Mouse (Mus musculus) MEL-GATA-1-ER (cell line): ENCODE measurements around the gene Rasip1.
A peak's percentile ranks its signal among the peaks of the same experiment; 100 is the strongest.

Source experiments
- DNase-seq: peaks from one replicate; pipeline ENCODE4 v3.0.0-alpha.2; 2012; ENCODE audit warnings: low read depth; ENCODE audit errors: extremely low read depth

Gene Rasip1

DNA sequence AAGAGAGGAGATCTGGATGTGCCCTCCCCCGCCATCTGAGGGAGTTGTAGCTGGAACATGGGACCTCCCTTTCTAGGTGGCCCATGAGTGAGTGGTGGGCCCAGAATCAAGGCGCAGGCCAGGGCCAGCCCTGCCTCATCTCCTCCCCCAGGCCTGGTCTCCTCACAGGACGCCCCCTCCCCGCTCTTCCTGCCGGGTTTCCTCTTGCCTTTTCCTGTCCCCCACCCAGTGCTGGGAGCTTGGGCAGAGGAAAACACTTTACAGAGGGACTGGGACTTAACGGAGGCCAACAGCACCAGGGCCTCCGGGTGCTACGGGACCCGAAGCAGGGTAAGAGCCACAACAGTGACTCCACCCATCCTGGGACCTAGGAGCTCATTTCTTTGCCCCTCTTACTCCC is at the start of gene Rasip1:
Gene Rasip1 (plus strand): TSS at position 228 of the 400 bp plus-strand sequence.
- no peak for DNase-seq

DNA sequence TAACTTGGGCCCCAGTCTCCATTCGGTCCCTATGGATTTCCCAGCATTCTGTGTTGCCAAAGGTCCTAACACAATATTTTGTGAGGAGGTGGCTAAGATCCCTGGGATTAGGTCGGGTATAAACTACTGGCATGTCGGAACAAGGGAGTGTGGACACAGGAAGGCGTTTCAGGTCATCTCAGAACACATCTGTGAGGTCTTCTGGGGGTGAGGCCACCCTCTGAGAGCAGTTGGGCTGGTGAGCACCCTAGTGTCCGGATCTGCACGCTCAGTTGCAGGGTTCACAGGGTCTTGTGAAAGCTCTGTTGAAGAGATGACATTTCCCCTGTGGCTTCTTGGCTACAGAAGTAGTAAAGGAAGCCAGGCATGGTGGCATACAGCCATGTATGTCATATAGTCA is 41.4 kb upstream of the Rasip1 start:
- no peak for DNase-seq

DNA sequence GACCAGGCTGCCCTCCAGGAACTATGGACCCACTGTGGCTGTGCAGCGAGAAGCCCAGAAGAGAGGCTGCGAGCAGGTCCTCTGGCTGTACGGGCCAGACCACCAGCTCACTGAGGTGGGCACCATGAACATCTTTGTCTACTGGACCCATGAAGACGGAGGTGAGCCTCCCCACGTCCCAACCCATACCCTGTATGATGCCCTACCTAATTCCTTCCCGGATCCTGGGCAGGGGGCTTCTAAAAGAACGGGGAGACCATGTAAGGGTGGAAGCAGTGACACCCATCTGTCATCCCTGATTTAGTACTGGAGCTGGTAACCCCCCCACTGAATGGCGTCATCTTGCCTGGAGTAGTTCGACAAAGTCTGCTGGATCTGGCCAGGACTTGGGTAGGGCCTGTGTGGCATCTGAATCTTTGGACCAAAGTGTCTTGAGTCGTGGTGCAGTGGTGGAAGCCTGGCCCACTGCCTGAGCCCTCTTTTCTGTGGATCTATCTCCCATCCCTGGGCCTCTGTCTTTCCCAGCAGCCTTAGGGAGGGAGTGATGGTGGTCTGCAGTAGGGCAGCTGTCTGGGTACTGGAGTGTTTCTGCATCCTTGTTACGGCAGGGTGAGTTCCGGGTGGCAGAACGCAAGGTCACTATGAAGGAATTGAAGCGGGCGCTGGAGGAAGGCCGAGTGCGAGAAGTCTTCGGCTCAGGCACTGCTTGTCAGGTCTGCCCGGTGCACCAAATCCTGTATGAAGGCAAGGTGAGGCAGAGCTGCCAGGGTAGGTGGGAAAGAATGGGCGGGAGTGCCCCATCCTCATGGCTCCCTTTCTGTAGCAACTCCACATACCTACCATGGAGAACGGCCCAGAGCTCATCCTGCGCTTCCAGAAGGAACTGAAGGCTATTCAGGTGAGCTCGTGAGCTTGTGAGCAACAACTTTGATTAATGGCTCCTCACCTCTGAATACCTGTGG is 39.4 kb upstream of the Rasip1 start:
- no peak for DNase-seq

DNA sequence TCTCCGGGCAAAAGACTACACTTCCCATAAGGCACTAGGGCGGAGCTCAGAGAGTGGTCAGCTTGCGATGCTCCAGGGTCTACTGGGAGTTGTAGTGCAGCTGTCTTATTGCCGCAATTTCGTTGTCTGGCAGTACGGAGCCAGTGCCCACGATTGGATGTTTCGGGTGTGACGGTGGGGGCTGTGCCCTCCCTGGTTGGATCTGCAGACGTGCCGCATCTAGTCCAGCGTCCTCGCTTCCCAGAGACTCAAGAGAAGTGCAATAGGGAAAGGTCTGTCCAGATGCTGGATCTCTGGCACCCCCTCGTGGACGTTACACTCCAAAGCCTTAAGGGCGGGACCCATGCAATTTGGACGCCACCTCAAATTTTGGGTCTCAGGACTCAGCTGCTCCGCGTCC is 38.1 kb upstream of the Rasip1 start:
- DNase-seq = no peak

DNA sequence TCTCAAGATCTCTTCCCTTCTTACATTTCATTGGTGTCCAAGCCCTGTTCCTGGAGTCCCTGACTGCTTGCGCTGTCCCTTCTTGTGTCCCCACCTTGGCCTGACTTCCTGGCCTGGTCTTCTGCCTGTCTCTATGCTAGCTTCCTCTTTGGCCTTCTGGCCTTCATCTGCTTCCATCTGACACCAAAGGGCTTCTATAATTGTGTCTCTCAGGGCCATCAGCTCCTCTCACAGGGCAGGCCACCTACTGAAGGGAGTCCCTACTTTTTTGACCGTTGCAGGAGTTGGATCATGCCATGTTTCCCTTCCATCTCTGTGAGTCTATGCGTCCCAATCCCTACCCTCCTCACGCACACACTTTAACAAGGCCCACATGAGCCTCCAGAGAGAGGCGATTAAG is 37.4 kb upstream of the Rasip1 start:
- no peak for DNase-seq

DNA sequence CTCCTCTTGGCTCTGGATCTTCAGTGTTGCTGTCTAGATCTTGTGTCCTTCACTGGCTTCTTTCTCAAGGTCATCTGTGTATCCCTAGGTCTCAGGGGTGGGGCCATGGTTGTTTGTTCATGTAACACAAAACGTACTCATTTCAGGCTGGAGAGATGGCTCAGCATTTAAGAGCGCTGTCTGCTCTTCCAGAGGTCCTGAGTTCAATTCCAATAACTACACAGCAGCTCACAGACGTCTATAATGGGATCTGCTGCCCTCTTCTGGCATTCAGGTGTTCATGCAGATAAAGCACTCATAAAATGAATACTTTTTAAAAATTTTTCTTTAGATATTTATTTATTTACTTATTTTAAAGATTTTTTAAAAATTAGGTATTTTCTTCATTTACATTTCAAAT is 36.4 kb upstream of the Rasip1 start:
- no peak for DNase-seq

DNA sequence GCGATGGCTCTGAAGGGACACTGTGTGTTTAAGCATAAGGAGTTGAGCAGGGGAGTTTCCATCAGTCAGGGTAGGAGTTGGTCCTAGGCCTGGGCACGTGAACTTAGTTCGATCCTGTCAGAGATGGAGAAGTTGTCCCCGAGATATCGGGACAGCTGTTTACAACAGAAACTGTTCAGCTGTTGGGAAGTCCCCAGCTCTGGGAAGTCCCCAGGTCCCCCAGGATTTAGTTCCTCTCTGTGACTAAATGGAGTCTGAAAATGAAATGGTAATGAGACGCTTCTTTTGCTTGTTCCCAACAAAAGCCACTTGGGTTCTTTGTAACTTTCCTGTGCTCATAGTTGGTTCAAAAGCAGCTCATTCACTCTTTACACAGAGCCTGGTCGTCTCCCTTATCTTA is 35.4 kb upstream of the Rasip1 start:
- no peak for DNase-seq

DNA sequence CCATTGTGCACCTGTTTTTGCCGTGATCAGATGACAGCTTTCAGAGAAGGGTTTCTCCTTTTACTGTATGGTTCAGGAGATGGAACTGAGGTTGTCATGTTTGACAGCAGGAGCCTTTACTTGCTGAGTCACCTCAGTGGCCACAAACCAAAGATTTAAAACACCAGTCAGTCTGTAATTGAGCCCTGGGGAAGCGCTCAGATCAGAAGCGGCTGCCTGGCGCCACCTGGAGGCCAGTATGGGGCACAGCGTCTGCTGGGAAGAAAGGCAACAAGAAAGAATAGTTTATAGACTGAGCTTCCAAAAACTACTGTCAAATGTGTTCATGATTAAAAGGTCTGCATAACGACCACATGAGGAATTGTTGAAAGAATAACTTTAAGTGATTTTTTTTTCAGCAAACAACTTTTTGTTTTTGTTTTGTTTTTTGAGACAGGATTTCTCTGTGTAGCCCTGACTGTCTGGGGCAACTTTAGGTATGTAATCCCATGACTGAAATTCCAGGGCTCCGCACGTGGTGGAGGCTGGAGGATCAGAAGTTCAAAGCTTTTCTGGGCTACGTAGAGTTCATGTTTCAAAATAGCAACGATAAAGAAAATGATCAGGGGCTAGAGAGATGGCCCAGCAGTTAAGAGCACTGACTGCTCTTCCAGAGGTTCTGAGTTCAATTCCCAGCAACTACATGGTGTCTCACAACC is 34.0 kb upstream of the Rasip1 start:
- peak; percentile 80 for DNase-seq

DNA sequence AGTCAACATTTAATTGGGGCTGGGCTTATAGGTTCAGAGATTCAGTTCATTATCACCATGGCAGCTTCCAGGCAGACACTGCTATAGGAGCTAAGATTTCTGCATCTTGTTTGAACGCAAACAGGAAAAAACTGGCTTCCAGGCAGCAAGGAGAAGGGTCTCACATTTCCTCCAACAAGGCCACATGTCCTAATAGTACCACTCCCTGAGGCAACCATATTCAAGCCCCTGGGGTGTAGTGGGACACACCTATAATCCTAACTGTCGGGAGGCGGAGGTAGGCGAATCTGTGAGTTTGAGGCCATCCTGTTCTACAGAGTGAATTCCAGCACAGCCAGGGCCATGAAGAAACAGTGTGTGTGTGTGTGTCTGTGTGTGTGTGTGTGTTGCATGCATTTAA is 32.1 kb upstream of the Rasip1 start:
- no peak for DNase-seq

DNA sequence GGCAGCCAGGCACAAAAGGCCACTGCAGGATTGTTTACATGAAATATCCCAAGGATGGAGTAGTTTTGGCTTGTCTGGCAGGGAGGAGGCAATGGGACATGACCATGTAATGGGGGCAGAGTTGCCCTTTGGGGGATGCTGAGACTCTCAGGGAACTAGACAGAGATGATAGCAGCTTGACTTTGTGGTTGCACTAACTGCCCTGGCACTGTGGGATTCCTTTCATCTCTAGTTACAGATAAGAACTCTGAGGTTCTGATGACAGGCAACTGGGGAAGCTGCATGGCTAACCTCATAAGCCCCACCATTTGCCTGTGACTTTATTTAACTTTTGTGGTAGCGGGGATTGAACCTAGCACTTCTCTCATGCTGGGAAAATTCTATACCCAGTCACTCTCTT is 31.2 kb upstream of the Rasip1 start:
- peak; percentile 21 for DNase-seq

DNA sequence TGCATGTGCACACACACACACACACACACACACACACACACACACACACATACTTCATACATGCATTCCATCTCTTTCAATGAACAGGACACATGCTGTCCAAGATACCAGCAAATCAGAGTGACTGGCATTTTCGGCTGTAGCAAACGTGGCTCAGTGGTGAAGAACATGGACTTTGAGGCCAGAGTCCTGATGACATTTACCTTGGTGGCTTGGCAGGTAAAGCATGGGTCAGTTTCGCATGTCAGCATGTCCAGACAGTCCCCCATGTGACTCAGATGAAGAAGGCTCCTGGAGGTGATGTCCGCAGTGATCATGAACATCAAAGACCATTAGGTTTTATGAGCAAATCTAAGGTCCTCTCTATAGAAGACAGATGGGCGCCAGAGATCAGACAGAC is 30.3 kb upstream of the Rasip1 start:
- DNase-seq = no peak

DNA sequence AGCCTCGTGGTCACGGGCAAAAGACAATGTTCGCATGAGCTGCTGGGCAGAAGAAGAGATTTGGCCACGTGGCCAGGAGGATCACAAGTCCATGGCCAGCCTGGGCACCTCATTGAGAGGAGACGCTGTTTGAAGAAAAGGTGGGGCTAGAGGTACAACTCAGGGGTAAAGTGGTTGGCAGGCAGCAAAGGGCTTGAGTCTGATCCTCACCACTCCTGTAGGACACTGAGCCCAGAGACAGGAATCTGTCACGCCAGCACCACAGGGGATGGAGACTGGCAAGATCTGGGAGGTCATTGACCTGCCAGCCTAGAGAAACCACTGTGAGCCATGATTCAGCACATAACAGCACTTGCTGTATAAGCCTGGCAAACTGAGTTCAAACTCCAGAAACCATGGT is 29.8 kb upstream of the Rasip1 start:
- DNase-seq = no peak

DNA sequence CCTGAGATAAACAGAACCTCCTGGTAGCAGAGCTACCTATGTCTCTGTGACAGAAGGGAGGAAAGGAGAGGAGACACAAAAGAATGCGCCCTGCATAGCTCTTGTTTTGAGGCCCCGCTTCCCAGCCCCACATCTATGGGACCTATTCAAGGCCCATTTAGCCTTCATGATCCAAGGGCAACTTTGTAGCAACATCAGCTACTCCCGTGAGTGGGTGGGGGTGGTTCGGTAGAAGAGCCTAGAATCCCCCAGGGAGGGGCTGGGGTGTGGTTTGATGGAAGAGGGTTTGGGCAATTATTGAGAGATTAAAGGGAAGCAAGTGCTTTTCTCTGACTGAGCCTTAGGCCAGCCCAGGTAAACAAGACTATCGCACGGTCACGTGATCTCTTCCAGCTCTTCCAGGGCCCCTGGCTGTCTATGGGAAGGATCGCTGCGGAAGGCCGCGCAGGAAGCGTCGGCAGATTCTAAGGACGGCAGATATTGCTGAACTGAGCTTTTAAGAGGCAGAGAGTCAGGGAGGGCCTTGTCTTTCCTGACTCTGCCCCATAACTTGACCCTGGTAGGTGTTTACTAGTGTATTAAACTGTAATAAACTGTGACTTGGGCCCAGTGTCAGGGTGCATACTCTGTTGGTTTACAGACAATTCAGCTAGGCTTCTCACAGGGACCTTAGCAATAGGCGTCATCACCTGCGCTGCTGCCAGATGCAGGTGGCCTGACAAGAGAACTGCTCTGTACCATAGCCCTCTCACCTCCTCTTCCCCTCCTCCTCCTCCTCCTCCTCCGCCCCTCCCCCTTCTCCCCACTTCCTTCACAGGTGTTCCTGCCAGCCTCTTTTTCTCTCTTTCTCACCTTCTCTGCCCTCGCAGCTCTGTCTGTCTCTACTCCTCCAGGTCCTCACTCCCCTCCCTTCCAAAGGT is 28.1 kb upstream of the Rasip1 start:
- no peak for DNase-seq

DNA sequence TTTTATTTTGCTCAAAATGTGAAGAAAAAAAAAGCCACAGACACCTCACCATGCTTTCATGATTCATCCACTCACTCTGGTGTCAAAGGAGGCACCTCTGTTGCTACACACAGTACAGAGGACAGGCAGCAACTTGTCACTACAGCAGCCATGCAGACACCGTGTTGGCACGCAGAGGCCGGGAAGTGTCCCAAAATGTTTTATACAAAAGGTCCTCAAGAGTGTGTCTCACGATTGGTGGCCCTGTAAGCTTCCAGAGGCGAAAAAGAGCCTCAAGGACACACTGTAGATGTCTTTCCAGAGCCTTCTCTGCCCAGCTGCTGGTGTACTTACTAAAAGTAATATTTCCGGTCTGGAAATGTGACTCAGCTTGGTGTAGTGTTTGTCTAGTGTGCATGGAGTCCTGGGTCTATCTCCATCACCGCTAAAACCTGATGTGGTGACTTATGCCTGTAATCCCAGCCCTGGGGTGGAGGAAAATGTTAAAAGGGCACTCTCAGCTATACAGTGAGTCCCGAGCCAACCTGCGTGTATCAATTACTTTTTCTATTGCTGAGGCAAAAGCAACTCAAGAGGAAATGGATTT is 21.5 kb upstream of the Rasip1 start:
- DNase-seq = no peak

DNA sequence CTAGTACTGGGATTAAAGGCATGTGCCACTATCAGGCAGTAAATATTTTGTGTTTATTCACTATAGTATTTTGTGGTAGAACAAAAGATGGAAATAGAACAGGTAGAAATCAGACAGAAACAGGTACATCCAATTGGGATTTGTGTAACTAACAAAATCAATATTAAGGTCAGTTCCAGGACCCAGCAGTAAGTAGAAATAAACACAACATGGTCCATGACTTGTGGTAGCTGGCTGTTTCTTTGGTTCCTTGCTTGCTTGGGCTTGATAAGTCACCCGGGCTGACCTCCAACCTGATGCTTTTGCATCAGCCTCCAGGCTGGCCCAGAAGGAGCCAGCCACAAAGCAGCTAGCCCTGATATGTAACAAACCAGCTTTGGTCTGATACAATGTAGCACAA is 17.8 kb upstream of the Rasip1 start:
- no peak for DNase-seq

DNA sequence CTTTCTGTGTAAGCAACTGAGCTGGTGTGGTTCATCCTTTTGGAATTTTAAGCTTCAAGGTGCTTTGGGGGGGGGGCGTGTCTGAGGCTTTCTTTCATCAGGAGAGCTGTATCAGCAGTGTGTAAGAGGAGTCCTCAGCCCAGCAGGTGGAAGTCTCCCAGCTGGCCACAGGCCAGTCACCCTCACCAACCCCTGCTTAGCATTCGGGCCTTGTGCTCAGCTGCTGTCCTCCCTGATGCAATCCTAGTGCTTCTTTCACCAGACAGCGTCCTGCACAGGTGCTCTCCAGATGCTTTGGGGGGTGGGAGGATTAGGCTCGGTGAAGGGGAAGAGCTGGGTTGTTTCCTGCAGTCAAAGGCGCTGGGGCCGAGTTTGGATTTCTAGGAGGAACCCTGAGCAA is 11.0 kb upstream of the Rasip1 start:
- DNase-seq = no peak

DNA sequence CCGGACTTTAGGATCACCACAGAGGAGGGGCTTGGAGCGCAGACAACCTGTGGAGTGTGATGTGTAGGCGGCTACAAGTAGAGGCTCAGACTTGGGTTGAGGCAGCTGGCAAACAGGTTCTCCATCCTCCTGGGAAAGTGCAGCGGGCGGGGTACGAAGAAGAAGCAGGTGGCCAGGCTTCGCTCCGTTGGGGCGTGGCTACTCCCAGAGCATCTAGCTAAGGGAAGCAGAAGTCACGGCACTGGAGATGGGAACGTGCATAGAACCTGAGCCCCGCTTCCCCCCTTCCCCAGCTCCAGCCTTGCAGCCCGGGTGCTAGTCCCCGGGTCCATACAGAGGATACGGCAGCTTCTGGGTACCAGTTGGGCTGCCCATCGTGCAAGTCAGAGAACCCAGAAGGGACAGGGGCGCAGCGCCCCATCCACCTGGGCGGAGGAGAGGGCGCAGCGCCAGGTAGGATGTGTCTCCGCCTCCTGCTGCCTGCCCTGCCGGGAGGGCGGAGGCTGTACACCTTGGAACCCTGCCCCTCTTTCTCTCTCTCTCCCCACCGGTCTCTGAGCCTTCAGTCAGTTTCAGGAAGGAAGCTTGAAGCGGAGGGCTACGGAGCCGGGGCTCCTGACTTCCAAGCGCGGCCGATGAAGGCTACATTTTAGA is 10.1 kb upstream of the Rasip1 start, which contains the start of gene Fut1:
Gene Fut1 (plus strand): TSS at position 248 of the 654 bp plus-strand sequence.
- no peak for DNase-seq

DNA sequence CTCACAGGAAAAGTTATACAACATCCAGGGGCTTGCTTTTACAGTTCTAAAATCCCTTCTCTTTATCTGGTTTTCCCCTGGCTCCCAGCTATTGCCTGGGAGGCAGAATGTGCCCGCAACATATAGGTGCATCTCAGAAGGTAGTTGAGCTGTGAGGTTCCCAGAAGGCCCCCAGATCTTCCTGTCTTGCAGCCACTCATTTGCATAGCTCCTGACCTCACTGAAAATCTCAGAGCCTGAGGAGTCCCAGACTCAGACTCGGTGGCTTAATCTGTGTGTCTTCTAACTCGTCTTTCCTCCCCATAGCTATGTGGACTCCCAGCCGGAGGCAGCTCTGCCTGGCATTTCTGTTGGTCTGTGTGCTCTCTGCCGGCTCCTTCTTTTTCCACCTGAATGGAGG is 9.0 kb upstream of the Rasip1 start:
- no peak for DNase-seq

DNA sequence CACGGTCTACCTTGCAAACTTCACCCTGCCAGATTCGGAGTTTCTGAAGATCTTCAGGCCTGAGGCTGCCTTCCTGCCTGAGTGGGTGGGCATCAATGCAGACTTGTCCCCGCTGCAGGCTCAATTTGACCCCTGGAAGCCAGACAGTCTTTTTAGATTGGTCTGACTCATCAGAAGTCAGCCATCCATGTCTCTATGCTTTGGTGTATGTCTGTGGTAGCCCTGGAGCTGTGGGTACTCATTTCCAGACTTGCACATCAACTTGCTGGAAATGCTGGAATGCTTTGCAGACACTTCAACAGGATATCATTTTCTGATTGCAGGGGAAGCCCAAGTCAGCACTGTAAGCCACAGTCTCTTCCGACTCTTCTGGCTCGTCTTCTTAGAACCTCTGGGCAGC is 7.7 kb upstream of the Rasip1 start:
- no peak for DNase-seq

DNA sequence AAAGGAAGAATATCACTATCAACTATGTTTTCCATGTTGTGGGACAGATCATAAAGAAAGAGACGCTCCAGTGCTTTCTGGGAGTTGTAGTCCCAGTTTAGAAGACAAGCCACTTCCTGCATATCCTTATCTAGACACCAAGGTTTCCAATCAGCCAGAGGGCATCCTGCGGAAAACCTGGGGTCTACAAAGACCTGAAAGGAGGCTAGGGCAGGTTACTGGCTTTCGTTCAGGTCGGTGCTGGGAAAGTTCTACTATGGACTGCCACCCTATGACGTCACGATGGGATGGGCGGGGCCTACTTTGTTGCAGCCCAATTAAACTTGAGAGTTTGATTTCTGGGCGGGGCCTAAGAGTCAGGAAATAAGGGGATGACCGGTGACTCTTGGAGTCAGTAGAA is 5.8 kb upstream of the Rasip1 start, which contains the start of gene Izumo1:
Gene Izumo1 (plus strand): TSS at position 369 of the 400 bp plus-strand sequence.
- DNase-seq = peak; percentile 49

DNA sequence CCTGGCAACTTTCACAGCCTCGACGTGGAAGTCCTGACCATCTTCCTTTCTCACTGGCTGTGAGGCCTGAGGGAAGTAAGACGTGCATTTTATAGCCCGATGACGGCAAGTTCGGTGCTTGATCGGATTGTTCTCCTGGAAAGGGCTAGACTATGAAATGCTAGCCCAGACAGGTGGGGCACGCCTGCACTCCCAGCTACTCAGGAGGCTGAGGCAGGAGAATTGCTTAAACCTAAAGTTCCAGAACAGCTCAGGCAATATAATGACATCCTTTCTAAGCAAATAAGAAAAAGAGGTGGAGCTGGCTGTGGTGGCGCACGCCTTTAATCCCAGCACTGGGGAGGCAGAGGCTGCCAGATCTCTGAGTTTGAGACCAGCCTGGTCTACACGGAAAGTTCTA is 3.8 kb upstream of the Rasip1 start:
- no peak for DNase-seq
